Mouse (Mus musculus) Muller cell, postnatal 12 days (primary cell): ENCODE measurements at regions not wholly inside any gene's neighbourhood (a gene's known extent, or its start where the extent isn't known, plus 50 kb on each side); places are given as distances from the start of the nearest gene placed in this dataset.

Experiments
- DNase-seq: peaks from one replicate; pipeline ENCODE4 v3.0.0-alpha.2; 2015; ENCODE audit errors: inconsistent ontology term

DNA sequence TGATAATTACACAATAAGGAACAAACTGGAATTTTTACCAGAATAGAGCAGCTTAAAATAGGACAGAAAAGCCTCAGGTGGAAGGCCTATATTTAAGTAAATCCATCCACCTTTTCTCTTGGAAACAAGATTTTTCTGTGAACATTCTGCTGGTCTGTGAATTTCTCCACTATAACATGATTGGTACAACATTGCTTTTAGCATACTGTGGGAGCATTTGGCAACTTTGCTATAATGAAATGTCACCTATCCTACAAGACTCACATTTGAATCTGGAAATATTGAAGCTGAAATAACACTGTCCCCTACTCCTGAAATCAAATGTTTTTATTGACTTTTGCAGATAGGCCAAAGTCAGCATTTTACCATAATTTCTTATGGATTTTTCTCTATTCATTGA, 607.0 kb upstream of the Steap1 start:
- DNase-seq: no peak

DNA sequence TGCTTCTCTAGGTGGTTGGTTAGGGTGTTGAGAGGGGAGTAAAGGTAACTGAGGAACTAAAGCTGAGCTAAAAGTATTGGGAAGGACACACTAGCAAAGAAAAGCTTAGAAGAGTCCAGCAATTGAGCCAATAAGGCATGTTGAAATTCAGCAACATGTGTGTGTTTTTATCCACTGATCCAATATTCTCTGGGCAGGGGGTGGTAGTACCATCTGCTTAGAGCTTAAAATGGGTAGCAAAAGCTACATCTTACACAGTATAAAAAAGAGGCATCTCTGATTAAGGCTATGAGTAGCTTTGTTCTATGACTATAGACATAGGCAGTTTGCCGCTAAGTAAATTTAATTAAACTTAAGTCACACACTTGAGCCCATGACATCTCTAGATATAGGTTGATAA, 598.2 kb upstream of the Steap1 start:
- no peak for DNase-seq

DNA sequence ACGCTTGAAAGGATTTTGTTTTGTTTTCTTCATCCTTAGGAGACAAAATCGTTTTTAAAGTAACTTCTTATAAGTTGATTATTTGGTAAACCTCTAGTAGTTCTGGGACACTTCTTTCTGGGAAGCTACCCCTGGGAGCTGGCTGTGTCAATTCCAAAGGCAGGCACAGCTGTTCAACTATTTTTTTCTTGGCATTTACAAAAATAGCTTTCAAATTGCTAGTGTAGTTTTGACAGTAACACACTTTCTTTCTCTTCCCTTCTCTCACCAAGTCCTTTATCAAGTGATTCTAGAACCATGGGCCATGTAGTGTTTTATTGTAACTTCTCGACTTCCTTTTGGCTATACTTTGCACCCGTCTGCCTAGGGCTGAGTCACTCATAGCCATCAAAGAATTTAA, 595.6 kb upstream of the Steap1 start:
- no peak for DNase-seq

DNA sequence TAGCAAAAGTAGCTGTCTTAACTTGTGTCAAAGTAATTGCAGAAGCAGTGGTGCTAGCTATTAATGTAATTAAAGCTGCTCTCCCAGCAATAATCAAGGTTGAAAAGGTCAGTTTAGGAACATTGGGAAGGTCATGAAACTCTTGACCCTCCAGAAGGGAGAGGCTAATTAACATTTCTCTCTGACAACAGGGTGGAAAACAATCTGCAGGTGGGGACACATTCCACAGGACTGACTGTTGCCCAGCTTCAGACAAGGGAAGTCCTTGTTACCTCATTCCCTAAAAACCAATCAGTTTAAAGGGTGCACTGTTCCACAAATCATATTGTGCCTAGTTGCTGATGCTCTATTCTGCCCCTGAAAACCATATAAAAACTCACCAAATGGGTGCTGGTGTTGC, 580.5 kb upstream of the Steap1 start:
- DNase-seq: peak; percentile 32

DNA sequence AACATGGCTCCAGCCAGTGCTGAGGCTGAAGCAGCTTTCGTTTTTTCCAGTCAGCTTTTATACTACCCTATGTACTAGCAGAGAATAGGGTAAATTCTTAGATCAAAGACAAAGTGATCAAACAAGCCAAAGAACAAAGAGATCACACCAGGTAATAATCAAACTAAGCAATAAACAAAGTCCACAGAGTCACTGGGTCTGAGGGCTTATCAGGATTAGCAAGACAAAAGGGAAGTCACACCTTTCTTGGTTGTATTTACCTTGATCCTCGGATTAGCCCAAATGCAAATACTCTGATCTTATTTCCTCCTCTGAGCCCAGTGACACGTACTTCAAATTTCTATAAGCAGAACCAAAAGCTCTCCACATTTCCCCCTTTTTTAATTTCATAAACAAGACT, 579.4 kb upstream of the Steap1 start:
- DNase-seq: no peak

DNA sequence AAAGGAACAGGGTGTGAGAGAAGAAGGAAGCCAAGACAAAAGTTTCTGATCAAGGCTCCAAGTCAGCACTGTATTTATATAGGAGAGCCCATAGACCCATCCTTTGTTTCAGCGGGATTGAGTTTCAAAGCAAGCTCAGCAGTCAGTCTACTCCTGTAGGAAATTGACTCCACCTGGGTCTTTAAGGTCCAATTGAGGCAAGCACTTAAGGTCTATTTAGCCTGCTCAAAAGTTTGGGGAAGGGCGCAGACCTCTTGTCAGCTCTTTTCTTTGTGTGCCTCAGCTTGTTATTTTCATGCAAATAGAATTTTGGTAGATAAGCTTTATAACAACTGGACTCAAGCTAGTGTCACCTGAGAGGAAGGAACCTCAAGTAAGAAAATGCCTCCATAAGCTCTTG, 549.4 kb upstream of the Steap1 start:
- DNase-seq: no peak

DNA sequence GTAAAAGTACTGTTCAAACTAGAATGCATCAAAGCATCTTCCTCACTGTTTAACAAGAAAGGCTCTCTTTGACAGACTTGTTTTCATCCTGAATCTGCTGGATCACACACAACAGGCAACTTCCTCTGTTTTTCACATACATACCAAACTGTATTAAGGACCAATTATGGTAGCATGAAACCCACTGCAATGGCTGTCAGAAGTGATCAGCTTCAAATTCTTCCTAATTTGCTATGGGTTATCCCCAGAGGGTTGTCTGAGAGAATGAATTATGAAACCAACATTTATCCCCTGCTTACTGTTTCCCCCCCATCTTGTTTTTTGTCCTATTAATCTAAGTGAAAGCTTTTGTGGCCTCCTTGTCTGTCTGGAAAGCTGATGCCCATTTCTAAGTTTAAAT, 545.2 kb upstream of the Steap1 start:
- DNase-seq: peak; percentile 69

DNA sequence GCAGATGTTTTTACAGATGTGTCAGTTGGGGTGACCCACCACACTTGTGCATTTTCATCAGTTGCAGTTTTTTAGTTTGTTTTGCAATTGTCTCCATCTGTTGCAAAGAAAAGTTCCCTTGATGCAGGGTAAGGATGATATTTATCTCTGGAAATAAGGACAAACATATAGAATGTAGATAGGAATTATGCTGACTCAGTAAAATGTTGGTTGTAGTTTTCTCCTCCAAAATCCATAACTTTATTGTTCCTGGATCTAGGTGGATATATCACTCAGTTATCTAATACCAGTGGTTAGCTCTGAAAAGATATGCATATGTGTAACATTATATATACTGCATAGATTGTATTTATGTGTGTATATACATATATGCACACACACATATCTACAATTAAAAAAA, 502.1 kb upstream of the Steap1 start:
- no peak for DNase-seq
